Mouse (Mus musculus): ENCODE measurements at regions not wholly inside any gene's neighbourhood (a gene's known extent, or its start where the extent isn't known, plus 50 kb on each side); places are given as distances from the start of the nearest gene placed in this dataset.

GRCm38 (mm10) chr9:87784872-87785271 lies 53.8 kb upstream of the Tbx18 start:
- DNase-seq (ENCODE audit: low read depth, low spot score) = no peak

- DNase-seq (ENCODE audit: low read depth, low spot score) = peak; percentile 17
These were observed 80.7 kb upstream of the Tbx18 start for GRCm38 (mm10) chr9:87811746-87812145.

GRCm38 (mm10) chr9:87822276-87822675 lies 91.2 kb upstream of the Tbx18 start:
- peak; percentile 2 for DNase-seq (ENCODE audit: low read depth, low spot score)

- DNase-seq (ENCODE audit: low read depth, low spot score) = no peak
These were observed 93.7 kb upstream of the Tbx18 start for GRCm38 (mm10) chr9:87824691-87825230.

GRCm38 (mm10) chr9:87843898-87844297 lies 112.8 kb upstream of the Tbx18 start:
- DNase-seq (ENCODE audit: low read depth, low spot score) = peak; percentile 65

- no peak for DNase-seq (ENCODE audit: low read depth, low spot score)
These were observed 113.4 kb upstream of the Tbx18 start for GRCm38 (mm10) chr9:87844453-87844852.

- DNase-seq (ENCODE audit: low read depth, low spot score) = no peak
These were observed 117.8 kb upstream of the Tbx18 start for GRCm38 (mm10) chr9:87848882-87849281.

GRCm38 (mm10) chr9:87850133-87850532 lies 119.1 kb upstream of the Tbx18 start:
- no peak for DNase-seq (ENCODE audit: low read depth, low spot score)

GRCm38 (mm10) chr9:87861588-87861987 lies 130.5 kb upstream of the Tbx18 start:
- no peak for DNase-seq (ENCODE audit: low read depth, low spot score)

- no peak for DNase-seq (ENCODE audit: low read depth, low spot score)
These were observed 134.2 kb upstream of the Tbx18 start for GRCm38 (mm10) chr9:87865236-87865635.

GRCm38 (mm10) chr9:87872384-87872905 lies 141.4 kb upstream of the Tbx18 start:
- DNase-seq (ENCODE audit: low read depth, low spot score) = no peak

GRCm38 (mm10) chr9:87882587-87882986 lies 151.5 kb upstream of the Tbx18 start:
- DNase-seq (ENCODE audit: low read depth, low spot score) = no peak

GRCm38 (mm10) chr9:87883069-87883468 lies 152.0 kb upstream of the Tbx18 start:
- peak; percentile 50 for DNase-seq (ENCODE audit: low read depth, low spot score)

- DNase-seq (ENCODE audit: low read depth, low spot score) = no peak
These were observed 163.0 kb upstream of the Tbx18 start for GRCm38 (mm10) chr9:87894051-87894450.

- DNase-seq (ENCODE audit: low read depth, low spot score) = no peak
These were observed 163.5 kb upstream of the Tbx18 start for GRCm38 (mm10) chr9:87894596-87894995.

GRCm38 (mm10) chr9:87895526-87895925 lies 164.5 kb upstream of the Tbx18 start:
- DNase-seq (ENCODE audit: low read depth, low spot score) = no peak

GRCm38 (mm10) chr9:87897336-87897735 lies 166.3 kb upstream of the Tbx18 start:
- no peak for DNase-seq (ENCODE audit: low read depth, low spot score)

- no peak for DNase-seq (ENCODE audit: low read depth, low spot score)
These were observed 168.3 kb upstream of the Tbx18 start for GRCm38 (mm10) chr9:87899368-87899767.

GRCm38 (mm10) chr9:87899800-87900199 lies 168.7 kb upstream of the Tbx18 start:
- DNase-seq (ENCODE audit: low read depth, low spot score) = no peak

- no peak for DNase-seq (ENCODE audit: low read depth, low spot score)
These were observed 190.2 kb upstream of the Tbx18 start for GRCm38 (mm10) chr9:87921291-87921690.

- DNase-seq (ENCODE audit: low read depth, low spot score) = peak; percentile 2
These were observed 194.1 kb upstream of the Tbx18 start for GRCm38 (mm10) chr9:87925151-87925550.

GRCm38 (mm10) chr9:87933230-87933629 lies 202.2 kb upstream of the Tbx18 start:
- DNase-seq (ENCODE audit: low read depth, low spot score) = no peak

- no peak for DNase-seq (ENCODE audit: low read depth, low spot score)
These were observed 221.4 kb upstream of the Tbx18 start for GRCm38 (mm10) chr9:87952426-87952825.

GRCm38 (mm10) chr9:87954941-87955340 lies 223.9 kb upstream of the Tbx18 start:
- DNase-seq (ENCODE audit: low read depth, low spot score) = no peak

Data from brain, adult 2 months (tissue).